Mouse (Mus musculus) heart, postnatal 0 days (tissue): ENCODE results near the gene Csgalnact2. TPM values are rescaled to one million over a fixed set of nuclear protein-coding genes. Genes with fewer than 3 reads are reported as not detected.

Experiments
- ATAC-seq: fragments of 200-750 bp; cut with Nextera tagmentation; 2 replicates; pipeline ENCODE4 v1.8.0; 2017; ENCODE audit warnings: low read depth, moderate number of reproducible peaks, moderate library complexity; ENCODE audit not compliant: insufficient read depth
- DNase-seq: peaks from one replicate; pipeline ENCODE4 v3.0.0-alpha.2; 2016; ENCODE audit warnings: low spot score
- H3K27ac ChIP-seq: fragments of 300-500 bp; sonication (generic); 2 replicates; pipeline ENCODE4 v1.5.1; 2014; ENCODE audit warnings: low read depth, mild to moderate bottlenecking
- H3K27me3 ChIP-seq: fragments of 300-500 bp; sonication (generic); 2 replicates; pipeline ENCODE4 v1.6.1; 2014; ENCODE audit warnings: low read length, mixed read lengths; ENCODE audit not compliant: control insufficient read depth, insufficient read depth
- H3K36me3 ChIP-seq: fragments of 300-500 bp; sonication (generic); replicated peaks from 2 replicates; pipeline ENCODE4 v1.6.1; 2014; ENCODE audit warnings: low read length, mixed read lengths; ENCODE audit not compliant: control insufficient read depth, insufficient read depth
- H3K4me1 ChIP-seq: fragments of 300-500 bp; sonication (generic); 2 replicates; pipeline ENCODE4 v1.6.1; 2014; ENCODE audit warnings: antibody characterized with exemption; ENCODE audit not compliant: control insufficient read depth, insufficient read depth
- H3K4me2 ChIP-seq: fragments of 300-500 bp; sonication (generic); 2 replicates; pipeline ENCODE4 v1.6.1; 2014; ENCODE audit warnings: low read depth, mild to moderate bottlenecking, low read length, moderate library complexity
- H3K4me3 ChIP-seq: fragments of 300-500 bp; sonication (generic); 2 replicates; pipeline ENCODE4 v1.5.1; 2014; ENCODE audit warnings: low read depth, low read length
- H3K9ac ChIP-seq: fragments of 300-500 bp; sonication (generic); replicated peaks from 2 replicates; pipeline ENCODE4 v1.6.1; 2014; ENCODE audit warnings: low read depth, low read length, mixed read lengths
- H3K9me3 ChIP-seq: fragments of 300-500 bp; sonication (generic); replicated peaks from 2 replicates; pipeline ENCODE4 v1.6.1; 2016; ENCODE audit warnings: low read length; ENCODE audit not compliant: control insufficient read depth
- CTCF ChIP-seq: IDR thresholded peaks from 2 replicates; pipeline ENCODE4 v1.5.1; 2016; ENCODE audit warnings: antibody characterized with exemption, control low read depth, low read depth
- EP300 ChIP-seq: IDR thresholded peaks from 2 replicates; pipeline ENCODE4 v1.6.1; 2016; ENCODE audit warnings: antibody characterized with exemption, low read depth
- WGBS: fragments of 180-500 bp; shearing (Covaris S2); extraction: QIAGEN DNeasy Blood & Tissue Kit; methylation state at CpG from one replicate; pipeline ENCODE4 v1.1.7; 2014; 5-methylcytosine and 5-hydroxymethylcytosine counted together
- polyA plus RNA-seq: library from polyadenylated mRNA; unstranded; fragments of >200 nt; fragmentation: Nextera tagmentation; extraction: Ambion mirVana; gene quantifications from 2 replicates; pipeline ENCODE4 v1.2.1, GENCODE M21; 2015
- total RNA-seq: library from RNA; depleted of rRNA; stranded (reverse); fragments of >200 nt; gene quantifications from 2 replicates; pipeline ENCODE4 v1.2.3, GENCODE M21; 2014; ENCODE audit warnings: low replicate concordance

Csgalnact2 gene
- total and polyA plus RNA-seq, 2 experiments from 2014 or later = 11.6 to 13.0 TPM

- H3K36me3 ChIP-seq = no peaks in the 10 kb centered on the region
- TF ChIP-seq CTCF = no peak
- TF ChIP-seq EP300 = no peak
- no peaks in the 10 kb centered on the region for H3K4me1 ChIP-seq
- H3K9me3 ChIP-seq = no peaks in the 10 kb centered on the region
- no peak for DNase-seq
- no peak overlapping the region for H3K4me2 ChIP-seq
- H3K4me3 ChIP-seq = no peak overlapping the region
- WGBS = 85% methylated on average over 14 of the region's 14 CpGs
- no peak for ATAC-seq
- no peak overlapping the region for H3K27ac ChIP-seq
- H3K9ac ChIP-seq = no peak overlapping the region
- no peaks in the 10 kb centered on the region for H3K27me3 ChIP-seq
Measured at GRCm38 (mm10) chr6:118168106-118168505, 29.2 kb upstream of the Csgalnact2 start.

- H3K4me1 ChIP-seq = no peaks in the 10 kb centered on the region
- no peak overlapping the region for H3K4me2 ChIP-seq
- no peaks in the 10 kb centered on the region for H3K36me3 ChIP-seq
- no peak overlapping the region for H3K9ac ChIP-seq
- DNase-seq (no peak), ATAC-seq (no peak)
- WGBS = 72% methylated on average over 9 of the region's 9 CpGs
- H3K4me3 ChIP-seq = no peak overlapping the region
- H3K27me3 ChIP-seq = no peaks in the 10 kb centered on the region
- no peak overlapping the region for H3K27ac ChIP-seq
- no peaks in the 10 kb centered on the region for H3K9me3 ChIP-seq
- TF ChIP-seq EP300 (no peak), CTCF (no peak)
Measured at GRCm38 (mm10) chr6:118167013-118167412, 28.1 kb upstream of the Csgalnact2 start.

- no peaks in the 10 kb centered on the region for H3K36me3 ChIP-seq
- TF ChIP-seq EP300 = no peak
- TF ChIP-seq CTCF = no peak
- WGBS = 92% methylated on average over 1 of the region's 1 CpGs
- no peak overlapping the region for H3K4me3 ChIP-seq
- H3K4me2 ChIP-seq = no peak overlapping the region
- DNase-seq = no peak
- H3K9ac ChIP-seq = no peak overlapping the region
- H3K27ac ChIP-seq = no peak overlapping the region
- H3K9me3 ChIP-seq = no peaks in the 10 kb centered on the region
- ATAC-seq = no peak
- no peaks in the 10 kb centered on the region for H3K4me1 ChIP-seq
- no peaks in the 10 kb centered on the region for H3K27me3 ChIP-seq
Measured at GRCm38 (mm10) chr6:118165516-118165915, 26.6 kb upstream of the Csgalnact2 start.

- Histone ChIP-seq H3K27ac (no peak overlapping the region), H3K36me3 (no peaks in the 10 kb centered on the region), H3K9ac (no peak overlapping the region), H3K4me1 (no peaks in the 10 kb centered on the region), H3K9me3 (no peaks in the 10 kb centered on the region), H3K27me3 (no peaks in the 10 kb centered on the region), H3K4me2 (no peak overlapping the region), H3K4me3 (no peak overlapping the region)
- 44% methylated on average over 8 of the region's 8 CpGs for WGBS
- DNase-seq (no peak), ATAC-seq (no peak)
- no peak for TF ChIP-seq CTCF
- TF ChIP-seq EP300 = no peak
Measured at GRCm38 (mm10) chr6:118164691-118165090, 25.8 kb upstream of the Csgalnact2 start.

GRCm38 (mm10) chr6:118163086-118163485 lies 24.1 kb upstream of the Csgalnact2 start:
- TF ChIP-seq EP300 (no peak), CTCF (no peak)
- H3K4me1 ChIP-seq = no peaks in the 10 kb centered on the region
- WGBS = 83% methylated on average over 2 of the region's 2 CpGs

GRCm38 (mm10) chr6:118162457-118163082 lies 23.6 kb upstream of the Csgalnact2 start:
- H3K36me3 ChIP-seq = no peaks in the 10 kb centered on the region
- H3K9ac ChIP-seq = no peak overlapping the region
- no peaks in the 10 kb centered on the region for H3K27me3 ChIP-seq
- H3K27ac ChIP-seq = no peak overlapping the region
- no peak overlapping the region for H3K4me2 ChIP-seq
- 82% methylated on average over 12 of the region's 12 CpGs for WGBS
- H3K9me3 ChIP-seq = no peaks in the 10 kb centered on the region
- H3K4me3 ChIP-seq = no peak overlapping the region
- no peak for DNase-seq
- TF ChIP-seq CTCF (no peak), EP300 (no peak)
- no peaks in the 10 kb centered on the region for H3K4me1 ChIP-seq
- no peak for ATAC-seq

More at GRCm38 (mm10) chr6:118163086-118163485, 24.1 kb upstream of the Csgalnact2 start:
- no peak overlapping the region for H3K27ac ChIP-seq
- H3K9ac ChIP-seq = no peak overlapping the region
- ATAC-seq = no peak
- no peaks in the 10 kb centered on the region for H3K36me3 ChIP-seq
- H3K4me3 ChIP-seq = no peak overlapping the region
- H3K9me3 ChIP-seq = no peaks in the 10 kb centered on the region
- H3K4me2 ChIP-seq = no peak overlapping the region
- DNase-seq = no peak
- H3K27me3 ChIP-seq = no peaks in the 10 kb centered on the region
